22 mouse cellular contexts compared by ENCODE assay signal in the genomic region with DNA sequence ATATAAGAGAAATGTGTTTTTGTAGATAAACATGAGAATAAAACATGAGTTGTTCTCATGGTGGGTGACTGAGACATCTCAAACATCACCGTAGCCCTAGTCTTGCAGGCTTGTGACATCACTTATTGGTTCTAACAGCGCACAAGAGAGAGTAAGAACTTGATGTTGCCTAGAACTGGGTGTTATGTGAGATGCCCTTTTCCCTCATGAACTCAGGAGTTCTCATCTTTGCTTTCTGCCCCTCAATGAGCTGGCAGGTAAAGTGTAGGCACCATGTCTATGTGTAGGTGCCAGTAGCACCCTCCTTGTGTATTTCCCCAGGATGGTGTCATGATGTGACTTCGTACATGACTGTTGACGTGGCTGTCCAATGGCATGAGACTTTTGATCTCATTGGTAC.
A peak's percentile ranks its signal among the peaks of the same experiment; 100 is the strongest.
DNase-seq lines count a peak whose midpoint lies in the region; ATAC-seq and TF ChIP-seq lines count a peak whose summit lies in the region.
"Had no signal": no experiment of that assay in that cellular context is flagged by ENCODE, and none has a peak within 500 bp of the region (broad histone marks: within the 10 kb centered on the region; RNA-seq: fewer than 3 reads in every experiment).

No protein-coding gene starts in this region.

- H3K4me2 ChIP-seq in midbrain, embryonic 11.5 days = no peak overlapping the region
- H3K4me2 ChIP-seq: embryonic facial prominence, embryonic 12.5 days; embryonic facial prominence, embryonic 15.5 days; heart, embryonic 11.5 days; hindbrain, embryonic 13.5 days had no signal

- DNase-seq in CD4-positive, CD25-positive, alpha-beta regulatory T cell, adult 2 months (ENCODE audit: low read depth, low spot score) = peak; percentile 54
- no peak for DNase-seq in layer of hippocampus, adult 2 months (ENCODE audit: low spot score in 2 of 2)
- DNase-seq in layer of hippocampus, postnatal 14 days (ENCODE audit: low spot score in 2 of 2) = no peak
- DNase-seq in CD4-positive helper T cell, adult 2 months (ENCODE audit: low read depth, low spot score) = peak; percentile 35
- DNase-seq in induced T-regulatory cell, adult 2 months (ENCODE audit: low read depth) = peak; percentile 75
- no peak for DNase-seq in left cerebral cortex, adult 8-10 months (ENCODE audit: low spot score in 2 of 2)
- no peak for DNase-seq in midbrain, embryonic 11.5 days (ENCODE audit: low spot score, missing footprints)
- DNase-seq: adrenal gland, postnatal 10 days; adrenal gland, postnatal 36 days; cerebellum, adult 18-20 months; cerebellum, adult 9-11 months; cerebellum, postnatal 25 days; forebrain, postnatal 0 days; gastrocnemius, adult 2 months; gastrocnemius, postnatal 14 days had no signal

- no peak for TF ChIP-seq CTCF in layer of hippocampus, adult 2 months (conservative IDR thresholded peaks at IDR 0.05)

- ATAC-seq in CD4-positive, CD25-positive, alpha-beta regulatory T cell, adult 4 months = no peak
- no peak for ATAC-seq in midbrain, embryonic 11.5 days (ENCODE audit: low FRiP score)
- ATAC-seq: forebrain, postnatal 0 days; hindbrain, embryonic 16.5 days had no signal

- H3K27ac ChIP-seq in layer of hippocampus, adult 2 months = peak overlapping the region; percentile 43; the same call in 1 of the 2 replicates
- no peak overlapping the region for H3K27ac ChIP-seq in midbrain, embryonic 11.5 days (ENCODE audit: low read depth, low read length)
- H3K27ac ChIP-seq: embryonic facial prominence, embryonic 12.5 days; hindbrain, embryonic 10.5 days; hindbrain, embryonic 13.5 days had no signal

- no peaks in the 10 kb centered on the region for H3K27me3 ChIP-seq in midbrain, embryonic 11.5 days (ENCODE audit: control insufficient read depth, insufficient read depth, low read length)
- H3K27me3 ChIP-seq: embryonic facial prominence, embryonic 12.5 days; embryonic facial prominence, embryonic 15.5 days; hindbrain, embryonic 13.5 days had no signal

- no peak overlapping the region for H3K9ac ChIP-seq in midbrain, embryonic 11.5 days (ENCODE audit: low read length)
- H3K9ac ChIP-seq: embryonic facial prominence, embryonic 12.5 days; embryonic facial prominence, embryonic 15.5 days; forebrain, postnatal 0 days; hindbrain, embryonic 13.5 days had no signal

- WGBS in midbrain, embryonic 11.5 days = 95% methylated on average over 4 of the region's 4 CpGs

- no peak overlapping the region for H3K4me3 ChIP-seq in layer of hippocampus, adult 2 months
- H3K4me3 ChIP-seq in midbrain, embryonic 11.5 days (ENCODE audit: low read depth, low read length) = no peak overlapping the region
- H3K4me3 ChIP-seq: embryonic facial prominence, embryonic 12.5 days; embryonic facial prominence, embryonic 15.5 days; gastrocnemius, adult 2 months; hindbrain, embryonic 10.5 days; hindbrain, embryonic 13.5 days had no signal

- no peaks in the 10 kb centered on the region for H3K9me3 ChIP-seq in midbrain, embryonic 11.5 days (ENCODE audit: control insufficient read depth, low read length)
- H3K9me3 ChIP-seq: embryonic facial prominence, embryonic 12.5 days; embryonic facial prominence, embryonic 15.5 days; hindbrain, embryonic 10.5 days; hindbrain, embryonic 13.5 days had no signal

- 0 out of 2 replicates have a peak, but pooled peaks cover 2% of the 10 kb centered on the region for H3K4me1 ChIP-seq in midbrain, embryonic 11.5 days (ENCODE audit: control insufficient read depth, insufficient read depth, low read length)

- H3K36me3 ChIP-seq in midbrain, embryonic 11.5 days (ENCODE audit: control insufficient read depth, insufficient read depth, low read length) = no peaks in the 10 kb centered on the region
- H3K36me3 ChIP-seq: embryonic facial prominence, embryonic 12.5 days; embryonic facial prominence, embryonic 15.5 days; hindbrain, embryonic 10.5 days; hindbrain, embryonic 13.5 days had no signal

Comparison
In these comparisons a context has a peak if more than half of its experiments do, and no peak if none do; other contexts are left out.
1. DNase-seq: peak in CD4-positive, CD25-positive, alpha-beta regulatory T cell, adult 2 months (single experiment), CD4-positive helper T cell, adult 2 months (single experiment) and induced T-regulatory cell, adult 2 months (single experiment); none in layer of hippocampus, adult 2 months (0 of 2), layer of hippocampus, postnatal 14 days (0 of 2), left cerebral cortex, adult 8-10 months (0 of 2) and midbrain, embryonic 11.5 days (single experiment).